Mouse (Mus musculus) urinary bladder, postnatal 36 days (tissue): Measurements from ENCODE around the gene Cep164.
"Not testable (repeated sequence)": the region's sequence is repeated elsewhere in the genome, so short reads cannot be mapped to it uniquely, and the experiment has no call there.

ENCODE experiments used
- DNase-seq, 2 experiments: peaks; one replicate each; pipeline ENCODE4 v3.0.0; 2022; ENCODE audit warnings: low spot score in 2 of 2, mixed read lengths in 1 of 2

Gene Cep164

GRCm38 (mm10) chr9:45788405-45788804, 40.1 kb downstream of the Cep164 start:
- no peak for DNase-seq

- DNase-seq, result no peak
Observed at GRCm38 (mm10) chr9:45787547-45787946, 40.9 kb downstream of the Cep164 start.

- no peak for DNase-seq
Observed at GRCm38 (mm10) chr9:45787071-45787470, 41.4 kb downstream of the Cep164 start.

GRCm38 (mm10) chr9:45783249-45784069, 45.0 kb downstream of the Cep164 start:
- no peak for DNase-seq

GRCm38 (mm10) chr9:45779201-45779600, 49.3 kb downstream of the Cep164 start:
- DNase-seq, result no peak

GRCm38 (mm10) chr9:45776176-45776575, 52.3 kb downstream of the Cep164 start:
- not testable (repeated sequence) for DNase-seq

- DNase-seq, result no peak
Observed at GRCm38 (mm10) chr9:45774088-45774487, 54.4 kb downstream of the Cep164 start.

DNA sequence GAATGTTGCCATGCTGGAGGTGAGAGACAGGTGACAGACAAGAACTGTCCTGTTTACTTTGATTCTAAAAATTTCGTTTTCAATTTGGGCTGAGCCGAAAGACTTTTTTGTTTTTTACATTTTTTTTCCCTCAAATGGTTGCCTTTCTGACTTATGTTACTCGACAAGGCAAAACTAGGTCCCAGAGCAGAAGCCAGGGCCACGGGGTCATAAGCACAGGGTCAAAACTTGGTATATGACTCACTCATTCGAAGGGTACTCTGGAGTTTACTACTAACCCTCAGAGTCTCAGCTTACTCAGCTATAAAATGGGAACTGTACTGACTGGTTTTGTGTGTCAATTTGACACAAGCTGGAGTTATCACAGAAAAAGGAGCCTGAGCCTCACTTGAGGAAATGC, 58.9 kb downstream of the Cep164 start:
- no peak for DNase-seq

DNA sequence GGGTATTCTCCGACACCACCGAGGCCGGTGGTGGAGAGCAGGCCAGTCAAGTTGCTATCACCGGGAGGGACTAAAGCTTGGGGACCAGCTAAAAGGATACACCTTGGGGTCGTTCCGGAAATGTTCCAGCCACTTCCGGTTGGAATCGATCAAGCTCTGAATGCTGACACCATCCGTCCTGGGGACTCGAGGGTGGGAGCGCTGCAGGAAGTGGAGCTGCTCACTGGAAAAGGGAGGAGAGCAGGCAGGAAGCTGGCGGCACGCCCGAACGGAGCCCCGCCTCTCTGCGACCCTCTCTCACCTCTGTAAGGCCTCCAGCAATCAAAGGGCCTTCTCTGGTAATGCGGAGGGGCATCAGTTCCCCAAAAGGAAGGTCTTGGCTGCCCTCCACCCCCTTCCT, 60.1 kb downstream of the Cep164 start:
- no peak for DNase-seq

GRCm38 (mm10) chr9:45767155-45767554, 61.3 kb downstream of the Cep164 start:
- DNase-seq, result no peak

DNA sequence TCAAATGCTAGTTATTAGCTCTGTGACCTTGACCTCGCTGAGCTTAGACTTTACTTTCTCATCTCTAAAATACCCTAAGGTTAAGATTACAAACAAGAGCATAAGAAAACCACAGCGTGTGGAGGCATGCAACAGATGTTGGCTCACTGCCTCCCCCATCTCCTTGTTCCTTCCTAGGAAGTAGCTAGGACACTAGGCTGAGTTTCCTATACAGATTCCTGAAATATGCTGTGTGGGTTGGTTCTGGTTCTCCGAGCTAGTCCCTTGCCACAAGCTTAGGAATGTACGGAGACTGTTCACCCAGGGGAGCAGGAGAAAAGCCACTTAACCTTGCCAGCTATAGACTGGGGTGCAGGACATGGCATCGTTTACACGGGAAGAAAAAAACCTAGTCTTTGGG, 62.3 kb downstream of the Cep164 start:
- no peak for DNase-seq

DNA sequence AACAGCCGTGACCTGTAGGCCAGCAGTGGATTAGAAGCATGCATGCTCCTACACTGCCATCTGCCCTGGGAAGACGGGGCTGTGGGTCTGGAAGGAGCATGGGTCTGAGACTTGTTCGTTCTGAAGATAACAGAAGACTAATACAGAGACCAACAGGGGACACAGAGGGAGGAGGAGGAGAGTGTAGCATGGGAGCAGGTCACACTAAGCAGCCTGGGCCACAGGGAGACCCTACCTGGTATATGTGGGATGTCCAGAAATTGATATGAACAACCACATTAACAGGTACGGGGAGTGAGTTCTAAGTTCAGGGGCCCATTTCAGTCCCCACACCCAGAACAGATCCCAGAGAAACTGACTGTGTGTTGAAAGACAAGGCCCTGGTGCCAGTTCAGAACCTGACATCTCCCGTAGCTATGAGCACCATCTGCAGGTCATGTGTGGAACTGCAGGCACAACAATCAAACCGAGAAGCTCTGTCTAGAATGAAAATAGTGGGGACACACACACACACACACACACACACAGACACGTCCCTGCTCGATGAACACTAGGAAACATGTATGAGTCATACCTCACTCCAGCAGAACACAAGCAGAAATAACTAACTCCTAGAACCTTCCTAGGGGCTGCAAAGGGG, 73.9 kb downstream of the Cep164 start:
- peak; percentile 41 to 65 for DNase-seq

GRCm38 (mm10) chr9:45749917-45750316, 78.6 kb downstream of the Cep164 start:
- DNase-seq, result no peak

DNA sequence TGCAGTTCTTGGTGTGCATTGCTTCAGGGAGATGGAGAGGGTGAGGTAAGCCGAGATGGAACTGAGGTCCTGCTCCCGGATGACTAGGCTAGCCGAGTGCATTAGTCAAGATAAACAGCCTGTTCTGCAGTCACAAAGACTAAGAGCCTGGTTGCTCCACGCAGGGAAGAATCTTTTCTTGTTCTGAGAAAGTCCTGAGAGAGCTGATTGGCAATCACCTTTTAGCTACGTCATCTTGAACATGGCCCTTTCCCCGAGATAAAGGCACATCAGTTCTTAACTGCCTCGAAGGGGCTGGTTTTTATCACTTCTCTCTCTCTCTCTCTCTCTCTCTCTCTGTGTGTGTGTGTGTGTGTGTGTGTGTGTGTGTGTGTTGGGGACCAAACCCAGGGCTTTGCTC, 83.0 kb downstream of the Cep164 start:
- DNase-seq, result no peak

GRCm38 (mm10) chr9:45740584-45740980, 87.9 kb downstream of the Cep164 start:
- no peak for DNase-seq

DNA sequence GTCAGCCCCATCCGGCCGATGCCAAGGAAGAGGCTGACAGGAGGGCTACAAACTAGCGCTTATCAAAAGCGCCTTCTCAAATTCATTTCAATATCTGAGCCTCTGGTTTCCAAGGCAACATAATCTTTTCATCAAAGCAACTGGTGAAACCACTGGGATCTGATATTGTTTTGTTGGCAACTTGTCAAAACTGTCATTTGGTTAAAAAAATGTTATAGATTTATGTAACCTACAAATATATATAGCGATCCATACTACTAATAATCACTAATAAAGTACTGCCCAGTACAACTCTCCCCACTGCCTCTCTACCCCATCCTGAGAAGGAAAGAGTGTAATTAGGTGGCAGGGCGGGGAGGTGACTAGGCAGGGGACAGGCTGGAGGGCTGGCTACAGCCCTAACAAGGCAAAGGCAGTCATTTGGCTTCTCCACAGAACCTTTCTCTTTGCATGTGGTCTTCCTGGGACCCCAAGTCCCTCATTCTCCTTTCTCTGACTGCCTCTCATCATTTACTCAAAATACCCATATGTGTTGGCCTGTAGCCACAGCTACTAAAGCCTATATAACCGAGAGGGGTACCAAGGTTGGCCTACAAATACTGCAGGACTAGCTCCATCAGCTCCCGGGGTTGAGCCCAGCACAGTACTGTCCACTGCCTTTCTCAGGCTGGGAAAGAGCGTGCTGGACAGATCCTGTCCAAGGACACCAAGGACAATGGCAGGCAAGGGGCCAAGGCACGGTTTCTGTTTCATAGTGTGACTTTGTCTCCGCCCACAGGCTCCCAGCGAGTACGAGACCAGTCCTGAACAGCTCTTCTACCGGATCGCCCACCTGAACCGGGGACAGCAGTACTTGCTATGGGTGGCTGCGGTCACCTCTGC, 88.5 kb downstream of the Cep164 start:
- no peak for DNase-seq

DNA sequence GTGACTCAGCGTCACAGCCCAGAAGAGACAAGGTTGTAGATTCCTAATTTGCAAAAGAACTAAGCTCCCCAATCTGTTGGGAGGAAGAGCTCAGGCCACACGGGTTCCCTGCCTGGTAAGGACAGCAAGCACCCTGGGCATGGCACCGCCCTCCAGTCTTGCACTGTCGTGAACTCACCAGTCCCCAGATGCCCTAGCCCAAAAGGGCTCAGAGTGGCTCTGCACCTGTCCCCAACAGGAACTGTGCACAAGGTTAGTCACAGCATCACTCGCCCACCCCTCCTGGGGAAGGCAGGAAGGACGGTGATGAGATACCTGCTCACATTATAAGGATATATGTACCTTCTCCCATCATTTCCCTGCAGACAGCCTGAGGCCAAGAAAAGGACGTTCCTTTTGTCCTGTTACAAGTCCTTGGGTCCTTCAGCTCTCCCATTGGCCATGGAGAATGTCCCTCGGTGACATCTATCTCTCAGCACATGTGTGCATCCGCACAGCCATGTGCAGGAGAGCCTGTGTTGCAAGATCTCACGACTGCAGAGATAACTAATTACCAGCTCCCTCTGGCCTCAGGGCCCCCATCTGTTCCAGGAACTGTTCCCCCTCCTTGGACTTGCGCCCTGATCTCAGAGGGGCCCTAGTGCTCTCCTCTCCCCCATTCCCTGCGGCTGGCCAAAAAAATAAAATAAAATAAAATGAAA, 89.3 kb downstream of the Cep164 start:
- no peak for DNase-seq

GRCm38 (mm10) chr9:45733246-45733645, 95.2 kb downstream of the Cep164 start:
- DNase-seq, result no peak

GRCm38 (mm10) chr9:45731851-45732250, 96.6 kb downstream of the Cep164 start:
- DNase-seq, result no peak

DNA sequence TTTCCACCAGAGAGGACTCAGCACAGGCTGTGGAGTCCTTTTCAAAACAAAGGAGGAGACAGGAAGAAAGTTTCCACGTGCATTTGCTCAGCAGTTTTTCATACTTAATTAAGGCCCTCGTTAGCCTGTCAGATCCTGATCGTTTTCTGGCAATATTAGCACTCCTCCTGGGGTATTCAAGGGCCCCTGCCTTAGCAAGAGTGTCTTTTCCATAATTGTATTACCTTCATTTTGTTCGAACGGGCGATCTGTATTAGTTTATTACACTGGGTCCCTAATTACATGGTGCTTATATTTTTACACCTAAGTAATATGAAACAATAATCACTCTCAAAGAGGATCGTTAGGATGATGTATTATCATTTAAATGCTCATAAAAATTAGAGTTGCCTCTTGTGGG, 108.5 kb downstream of the Cep164 start:
- no peak for DNase-seq
